Mouse (Mus musculus) myocyte (in vitro differentiated cells): ENCODE data around the gene Plekha7. TPM values are rescaled to one million over a fixed set of nuclear protein-coding genes. Genes with fewer than 3 reads are reported as not detected.

Source experiments
- H3K27me3 ChIP-seq: one replicate; pipeline ENCODE4 v1.6.1; 2011; ENCODE audit not compliant: control insufficient read depth, insufficient read depth, insufficient read length
- H3K36me3 ChIP-seq: one replicate; pipeline ENCODE4 v1.6.1; 2011; ENCODE audit not compliant: control insufficient read depth, insufficient read depth
- H3K4me2 ChIP-seq: one replicate; pipeline ENCODE4 v1.6.1; 2011; ENCODE audit warnings: low read depth, control low read depth
- H3K4me3 ChIP-seq: one replicate; pipeline ENCODE4 v1.5.1; 2011; ENCODE audit warnings: mild to moderate bottlenecking, control low read depth, moderate library complexity
- H3K79me2 ChIP-seq: one replicate; pipeline ENCODE4 v1.6.1; 2011; ENCODE audit not compliant: control insufficient read depth, insufficient read depth
- H3ac ChIP-seq: one replicate; pipeline ENCODE4 v1.6.1; 2011; ENCODE audit not compliant: control insufficient read depth, insufficient read length
- CEBPB ChIP-seq: IDR thresholded peaks from 2 replicates; pipeline ENCODE4 v1.6.1; 2011; ENCODE audit warnings: mild to moderate bottlenecking, moderate library complexity; ENCODE audit not compliant: poor library complexity, insufficient read depth, severe bottlenecking
- E2F4 ChIP-seq: IDR thresholded peaks from one replicate; pipeline ENCODE4 v1.6.1; 2011; ENCODE audit warnings: mild to moderate bottlenecking, control low read depth, moderate library complexity; ENCODE audit not compliant: insufficient read depth
- MAX ChIP-seq: IDR thresholded peaks from one replicate; pipeline ENCODE4 v1.6.1; 2011; ENCODE audit warnings: low read depth, mild to moderate bottlenecking, control low read depth
- MYOD1 ChIP-seq, 3 experiments: IDR thresholded peaks; one replicate each; pipeline ENCODE4 v1.6.1; 2011; ENCODE audit warnings: control low read depth in 2 of 3, low read depth in 2 of 3, mild to moderate bottlenecking in 2 of 3, moderate library complexity in 1 of 3; ENCODE audit not compliant: insufficient read length in 2 of 3, control insufficient read depth in 1 of 3
- MYOG ChIP-seq, 3 experiments: IDR thresholded peaks; one replicate each; pipeline ENCODE4 v1.6.1; 2011; ENCODE audit warnings: control low read depth in 2 of 3, low read depth in 2 of 3, mild to moderate bottlenecking in 2 of 3; ENCODE audit not compliant: insufficient read length in 2 of 3, control insufficient read depth in 1 of 3, insufficient read depth in 1 of 3
- POLR2A ChIP-seq: IDR thresholded peaks from one replicate; pipeline ENCODE4 v1.6.1; 2011; ENCODE audit warnings: low read depth, mild to moderate bottlenecking, control low read depth, moderate library complexity; ENCODE audit not compliant: insufficient read length
- POLR2AphosphoS2 ChIP-seq: IDR thresholded peaks from one replicate; pipeline ENCODE4 v1.6.1; 2011; ENCODE audit warnings: low read depth, control low read depth; ENCODE audit not compliant: insufficient read length
- REST ChIP-seq: IDR thresholded peaks from one replicate; pipeline ENCODE4 v1.6.1; 2011; ENCODE audit warnings: mild to moderate bottlenecking, control low read depth, moderate library complexity; ENCODE audit not compliant: insufficient read depth, insufficient read length
- SRF ChIP-seq: IDR thresholded peaks from one replicate; pipeline ENCODE4 v1.6.1; 2011; ENCODE audit warnings: low read depth; ENCODE audit not compliant: control insufficient read depth, insufficient read length
- TCF12 ChIP-seq: IDR thresholded peaks from one replicate; pipeline ENCODE4 v1.6.1; 2011; ENCODE audit warnings: mild to moderate bottlenecking, control low read depth; ENCODE audit not compliant: poor library complexity, insufficient read depth, severe bottlenecking
- TCF3 ChIP-seq: IDR thresholded peaks from one replicate; pipeline ENCODE4 v1.6.1; 2011; ENCODE audit warnings: low read depth, control low read depth; ENCODE audit not compliant: insufficient read length
- USF1 ChIP-seq: IDR thresholded peaks from one replicate; pipeline ENCODE4 v1.6.1; 2011; ENCODE audit warnings: low read depth, mild to moderate bottlenecking, control low read depth, moderate library complexity
- polyA plus RNA-seq: library from polyadenylated mRNA; unstranded; fragments of >200 nt; fragmentation: generic; extraction: Trizol; gene quantifications from one replicate; pipeline ENCODE4 v1.2.1, GENCODE M21; 2012; ENCODE audit warnings: missing spikeins

Gene Plekha7
- polyA plus RNA-seq, 1 experiment, result 2.6 TPM

DNA sequence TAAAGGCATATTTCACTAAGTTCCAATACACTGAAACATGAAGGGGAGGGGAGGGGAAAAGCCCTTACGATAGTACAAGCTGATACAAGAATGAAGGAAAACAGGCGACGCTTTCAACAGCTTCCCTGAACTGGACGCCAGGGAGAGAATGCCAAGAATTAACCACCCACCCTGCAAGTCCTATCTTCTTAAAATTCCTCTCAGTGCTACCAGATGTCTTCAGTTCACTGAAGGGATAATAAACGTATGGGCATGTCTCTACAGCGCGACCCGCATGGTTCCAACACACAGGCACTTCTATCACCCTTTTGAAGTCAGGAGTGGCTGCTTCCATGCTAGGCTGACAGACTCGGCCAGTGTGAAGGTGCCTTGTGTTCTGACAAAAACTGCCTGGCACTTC, 118.5 kb downstream of the Plekha7 start:
- H3K4me3 ChIP-seq, result no peak overlapping the region
- H3ac ChIP-seq, result no peak overlapping the region
- no peaks in the 10 kb centered on the region for H3K27me3 ChIP-seq
- H3K36me3 ChIP-seq, result no peaks in the 10 kb centered on the region
- H3K4me2 ChIP-seq, result no peak overlapping the region
- no peaks in the 10 kb centered on the region for H3K79me2 ChIP-seq
- no peak for TF ChIP-seq TCF12
- TF ChIP-seq SRF, result no peak
- TF ChIP-seq USF1, result no peak
- TF ChIP-seq TCF3, result no peak
- no peak for TF ChIP-seq MAX
- no peak for TF ChIP-seq POLR2AphosphoS2
- no peak for TF ChIP-seq POLR2A
- TF ChIP-seq MYOD1 (IDR thresholded peaks at IDR 0.05; ENCODE audit: control insufficient read depth in 1 of 3, insufficient read length in 2 of 3, low read depth in 2 of 3), result no peak
- no peak for TF ChIP-seq CEBPB
- TF ChIP-seq REST, result no peak
- no peak for TF ChIP-seq E2F4
- no peak for TF ChIP-seq MYOG (IDR thresholded peaks at IDR 0.05; ENCODE audit: control insufficient read depth in 1 of 3, insufficient read depth in 1 of 3, insufficient read length in 2 of 3, low read depth in 2 of 3)

DNA sequence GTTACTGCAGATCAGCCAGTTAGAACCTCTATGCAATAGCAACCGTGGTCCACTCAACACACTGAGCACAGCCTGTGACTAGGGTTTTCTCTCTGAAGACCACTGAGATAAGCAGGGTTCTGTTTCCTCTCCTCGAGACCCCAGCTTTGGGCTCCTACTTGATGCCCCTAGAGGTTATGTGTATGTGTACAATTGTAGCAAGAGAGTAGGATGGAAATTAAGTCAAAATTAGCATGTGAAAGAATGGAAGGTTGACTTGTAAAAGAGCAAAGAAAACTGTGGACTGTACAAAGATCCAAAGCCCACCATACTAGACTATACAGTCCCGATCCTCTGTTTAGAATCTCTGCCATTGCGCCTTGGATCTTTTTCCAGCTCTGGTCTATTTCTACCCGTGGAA, 119.8 kb downstream of the Plekha7 start:
- H3ac ChIP-seq, result no peak overlapping the region
- no peaks in the 10 kb centered on the region for H3K79me2 ChIP-seq
- peaks cover 6% of the 10 kb centered on the region for H3K27me3 ChIP-seq
- H3K4me2 ChIP-seq, result no peak overlapping the region
- no peaks in the 10 kb centered on the region for H3K36me3 ChIP-seq
- no peak overlapping the region for H3K4me3 ChIP-seq
- TF ChIP-seq POLR2AphosphoS2, result no peak
- TF ChIP-seq MYOG (IDR thresholded peaks at IDR 0.05; ENCODE audit: control insufficient read depth in 1 of 3, insufficient read depth in 1 of 3, insufficient read length in 2 of 3, low read depth in 2 of 3), result no peak
- no peak for TF ChIP-seq USF1
- no peak for TF ChIP-seq E2F4
- TF ChIP-seq REST, result no peak
- no peak for TF ChIP-seq MAX

DNA sequence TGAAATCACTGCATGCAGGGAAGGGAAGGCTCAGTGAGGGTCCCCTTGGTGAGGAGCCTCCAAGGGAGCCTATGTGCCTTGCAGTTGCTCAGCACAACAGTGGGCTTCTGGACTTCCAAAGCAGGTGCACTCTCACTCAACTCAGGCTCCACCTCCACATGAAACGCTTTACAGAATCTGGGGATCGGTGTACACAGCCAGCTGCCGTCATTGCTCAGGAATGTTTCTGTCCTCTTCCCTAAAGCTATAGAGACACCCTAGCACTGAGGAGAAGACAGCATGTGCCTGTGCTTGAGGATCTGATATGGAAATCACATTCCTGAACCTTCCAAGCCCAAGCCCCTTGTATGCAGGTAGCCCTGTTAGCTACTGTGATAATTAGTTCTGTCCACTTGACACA, 120.7 kb downstream of the Plekha7 start:
- Histone ChIP-seq H3K4me2 (no peak overlapping the region), H3K36me3 (no peaks in the 10 kb centered on the region), H3K79me2 (no peaks in the 10 kb centered on the region), H3K4me3 (no peak overlapping the region), H3ac (no peak overlapping the region), H3K27me3 (peaks cover 6% of the 10 kb centered on the region)
- TF ChIP-seq CEBPB (no peak), E2F4 (no peak), REST (no peak), MYOG (IDR thresholded peaks at IDR 0.05; ENCODE audit: control insufficient read depth in 1 of 3, insufficient read depth in 1 of 3, insufficient read length in 2 of 3, low read depth in 2 of 3) (no peak), MYOD1 (IDR thresholded peaks at IDR 0.05; ENCODE audit: control insufficient read depth in 1 of 3, insufficient read length in 2 of 3, low read depth in 2 of 3) (no peak), MAX (no peak), USF1 (no peak), SRF (no peak), TCF12 (no peak), POLR2A (no peak), POLR2AphosphoS2 (no peak), TCF3 (no peak)

DNA sequence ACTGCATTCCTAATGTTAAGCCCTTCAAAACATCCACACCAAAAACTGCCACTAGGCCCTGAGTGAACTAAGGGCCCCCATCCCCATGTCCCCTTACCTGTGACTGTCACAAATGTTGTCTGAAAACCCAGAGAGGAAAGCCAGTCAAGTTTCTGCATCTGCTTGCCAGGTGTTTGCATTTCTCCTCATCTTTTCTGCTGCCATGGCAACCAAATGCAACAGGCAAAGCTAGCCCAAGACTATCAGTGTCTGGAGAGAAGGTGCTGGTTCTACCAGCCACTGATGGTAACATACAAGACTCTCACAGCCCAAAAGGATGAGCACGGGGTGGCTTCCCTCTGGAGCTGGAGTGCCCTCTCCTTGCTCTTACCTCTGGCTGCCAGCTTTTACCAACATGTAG, 121.3 kb downstream of the Plekha7 start:
- Histone ChIP-seq H3K27me3 (peaks cover 8% of the 10 kb centered on the region), H3K4me3 (no peak overlapping the region), H3K79me2 (no peaks in the 10 kb centered on the region), H3ac (no peak overlapping the region), H3K4me2 (no peak overlapping the region), H3K36me3 (no peaks in the 10 kb centered on the region)
- TF ChIP-seq USF1, result no peak
- no peak for TF ChIP-seq POLR2A
- no peak for TF ChIP-seq SRF
- no peak for TF ChIP-seq TCF3
- no peak for TF ChIP-seq MYOD1 (IDR thresholded peaks at IDR 0.05; ENCODE audit: control insufficient read depth in 1 of 3, insufficient read length in 2 of 3, low read depth in 2 of 3)
- no peak for TF ChIP-seq TCF12
- no peak for TF ChIP-seq MYOG (IDR thresholded peaks at IDR 0.05; ENCODE audit: control insufficient read depth in 1 of 3, insufficient read depth in 1 of 3, insufficient read length in 2 of 3, low read depth in 2 of 3)
- TF ChIP-seq CEBPB, result no peak
- TF ChIP-seq REST, result no peak
- no peak for TF ChIP-seq E2F4
- no peak for TF ChIP-seq POLR2AphosphoS2
- no peak for TF ChIP-seq MAX

DNA sequence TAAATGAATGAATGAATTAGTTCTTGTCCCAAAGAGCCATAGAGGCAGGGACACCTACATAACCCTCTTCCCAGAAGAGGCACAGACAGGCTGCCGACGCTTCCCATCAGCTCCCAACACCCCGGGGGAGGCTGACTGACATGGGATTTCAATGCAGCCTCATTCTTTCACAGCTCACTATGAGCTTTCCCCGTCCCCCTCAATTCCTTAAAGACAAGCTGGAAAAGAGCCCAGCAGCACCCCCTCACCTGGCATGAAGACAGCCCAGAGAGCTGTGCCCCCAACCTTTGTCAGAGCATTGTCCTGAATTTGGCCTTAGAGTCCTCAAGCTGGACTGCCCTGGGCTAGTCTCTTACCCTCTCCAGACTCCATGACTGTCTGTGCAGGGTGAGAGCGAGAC, 122.0 kb downstream of the Plekha7 start:
- Histone ChIP-seq H3K4me2 (peak overlapping the region; percentile 27), H3ac (no peak overlapping the region)

More for the DNA sequence above, 122.0 kb downstream of the Plekha7 start:
- Histone ChIP-seq H3K79me2 (no peaks in the 10 kb centered on the region), H3K4me3 (no peak overlapping the region), H3K36me3 (no peaks in the 10 kb centered on the region), H3K27me3 (peaks cover 10% of the 10 kb centered on the region)
- TF ChIP-seq TCF3 (no peak), POLR2AphosphoS2 (no peak), MYOG (IDR thresholded peaks at IDR 0.05; ENCODE audit: control insufficient read depth in 1 of 3, insufficient read depth in 1 of 3, insufficient read length in 2 of 3, low read depth in 2 of 3) (no peak), POLR2A (no peak)
